Mouse (Mus musculus): ENCODE measurements at regions not wholly inside any gene's neighbourhood (a gene's known extent, or its start where the extent isn't known, plus 50 kb on each side); places are given as distances from the start of the nearest gene placed in this dataset.
"Not testable (repeated sequence)": the region's sequence is repeated elsewhere in the genome, so short reads cannot be mapped to it uniquely, and the experiment has no call there.

DNA sequence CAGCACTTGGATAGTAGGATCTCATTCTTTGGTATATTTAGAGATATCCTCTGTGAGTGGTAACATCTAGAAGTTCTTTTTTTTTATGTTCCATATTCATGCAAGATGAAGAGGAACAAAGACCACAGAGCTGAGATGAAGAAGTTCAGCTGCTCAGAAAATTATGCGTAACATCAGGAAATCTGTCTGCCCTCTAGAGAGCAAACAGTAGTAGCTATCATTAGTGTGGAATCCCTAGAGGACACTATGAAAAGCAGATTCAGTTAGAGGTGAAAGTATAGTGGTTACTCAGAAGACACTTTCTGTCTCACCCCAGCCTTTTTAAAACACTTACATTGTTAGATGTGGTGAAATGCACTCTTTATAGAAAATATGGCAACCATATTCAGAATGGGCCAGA is 1214.9 kb upstream of the Tacstd2 start:
- ATAC-seq = no peak
- H3K9me3 ChIP-seq = no peaks in the 10 kb centered on the region
- H3K27me3 ChIP-seq = no peaks in the 10 kb centered on the region
- 97% methylated on average over 1 of the region's 1 CpGs for whole genome bisulfite sequencing
- no peak overlapping the region for H3K4me3 ChIP-seq (replicated peaks)
- no peaks in the 10 kb centered on the region for H3K4me1 ChIP-seq (replicated peaks)
- H3K4me2 ChIP-seq (replicated peaks) = no peak overlapping the region
- no peaks in the 10 kb centered on the region for H3K36me3 ChIP-seq
- no peak overlapping the region for H3K9ac ChIP-seq (replicated peaks)
- H3K27ac ChIP-seq = no peak overlapping the region

- no peaks in the 10 kb centered on the region for H3K4me1 ChIP-seq (replicated peaks)
- no peaks in the 10 kb centered on the region for H3K27me3 ChIP-seq
- WGBS = 76% methylated on average over 3 of the region's 3 CpGs
Measured at GRCm38 (mm10) chr6:68749699-68750098, 1214.1 kb upstream of the Tacstd2 start.

DNA sequence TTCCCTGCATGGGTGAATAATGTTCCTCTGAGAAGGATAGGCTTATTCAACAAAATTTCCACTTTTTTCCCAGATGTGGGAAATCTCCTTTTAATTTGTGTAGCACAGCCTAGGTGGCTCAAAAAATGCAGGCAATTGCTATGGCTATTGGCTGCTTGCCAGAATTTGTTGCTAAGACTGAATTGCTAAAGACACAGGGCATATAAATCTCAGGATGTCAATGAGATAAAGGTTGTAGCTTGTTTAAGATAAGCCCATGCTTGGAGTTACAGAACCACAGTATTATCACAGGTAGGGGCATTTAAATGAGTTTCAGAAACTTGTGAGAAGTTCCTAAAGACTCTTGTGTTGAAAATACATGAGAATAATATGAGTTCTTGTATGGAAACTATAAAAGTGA is 1203.0 kb upstream of the Tacstd2 start:
- no peak overlapping the region for H3K4me3 ChIP-seq (replicated peaks)
- H3K9ac ChIP-seq (replicated peaks) = no peak overlapping the region
- no peaks in the 10 kb centered on the region for H3K36me3 ChIP-seq
- no peak overlapping the region for H3K4me2 ChIP-seq (replicated peaks)
- ATAC-seq = no peak
- no peaks in the 10 kb centered on the region for H3K27me3 ChIP-seq
- no peaks in the 10 kb centered on the region for H3K9me3 ChIP-seq
- H3K4me1 ChIP-seq (replicated peaks) = no peaks in the 10 kb centered on the region
- no peak overlapping the region for H3K27ac ChIP-seq

More at GRCm38 (mm10) chr6:68749699-68750098, 1214.1 kb upstream of the Tacstd2 start:
- Histone ChIP-seq H3K4me2 (replicated peaks) (no peak overlapping the region), H3K27ac (no peak overlapping the region), H3K9me3 (no peaks in the 10 kb centered on the region), H3K9ac (replicated peaks) (no peak overlapping the region), H3K4me3 (replicated peaks) (no peak overlapping the region), H3K36me3 (no peaks in the 10 kb centered on the region)
- no peak for ATAC-seq

GRCm38 (mm10) chr6:68736647-68737046 is 1201.1 kb upstream of the Tacstd2 start:
- Histone ChIP-seq H3K27ac (no peak overlapping the region), H3K9me3 (no peaks in the 10 kb centered on the region), H3K4me3 (replicated peaks) (no peak overlapping the region), H3K36me3 (no peaks in the 10 kb centered on the region), H3K9ac (replicated peaks) (no peak overlapping the region), H3K4me2 (replicated peaks) (no peak overlapping the region), H3K27me3 (no peaks in the 10 kb centered on the region), H3K4me1 (replicated peaks) (no peaks in the 10 kb centered on the region)
- 90% methylated on average over 3 of the region's 3 CpGs for WGBS
- no peak for ATAC-seq

DNA sequence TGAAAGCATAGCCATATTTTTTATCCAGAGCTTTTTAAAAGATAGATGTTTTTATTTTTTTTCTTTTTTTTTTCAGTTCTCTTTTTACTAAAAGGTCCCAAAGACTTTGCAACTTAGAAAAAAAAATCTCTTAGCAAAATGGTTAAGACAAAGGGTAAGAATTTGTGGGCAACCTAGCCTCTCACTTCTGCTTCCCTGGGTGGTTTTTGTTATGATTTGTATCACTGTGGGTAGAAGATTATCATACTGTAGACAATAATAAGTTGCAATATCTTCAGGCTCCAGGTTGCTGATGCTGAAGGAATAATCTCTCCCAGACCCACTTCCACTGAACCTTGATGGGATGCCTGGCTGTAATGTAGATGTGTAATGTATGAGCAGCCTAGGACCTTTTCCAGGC is 1200.5 kb upstream of the Tacstd2 start:
- no peak overlapping the region for H3K27ac ChIP-seq
- no peaks in the 10 kb centered on the region for H3K4me1 ChIP-seq (replicated peaks)
- no peaks in the 10 kb centered on the region for H3K36me3 ChIP-seq
- H3K4me2 ChIP-seq (replicated peaks) = no peak overlapping the region
- no peaks in the 10 kb centered on the region for H3K27me3 ChIP-seq
- H3K9ac ChIP-seq (replicated peaks) = no peak overlapping the region
- H3K4me3 ChIP-seq (replicated peaks) = no peak overlapping the region
- H3K9me3 ChIP-seq = no peaks in the 10 kb centered on the region
- ATAC-seq = no peak

- not testable (repeated sequence) for H3K9ac ChIP-seq (replicated peaks); ATAC-seq; H3K4me1 ChIP-seq (replicated peaks); H3K36me3 ChIP-seq; H3K27ac ChIP-seq; H3K4me3 ChIP-seq (replicated peaks); H3K4me2 ChIP-seq (replicated peaks); H3K9me3 ChIP-seq; H3K27me3 ChIP-seq
- 72% methylated on average over 1 of the region's 1 CpGs for WGBS
Measured at GRCm38 (mm10) chr6:68711084-68711483, 1175.5 kb upstream of the Tacstd2 start.

DNA sequence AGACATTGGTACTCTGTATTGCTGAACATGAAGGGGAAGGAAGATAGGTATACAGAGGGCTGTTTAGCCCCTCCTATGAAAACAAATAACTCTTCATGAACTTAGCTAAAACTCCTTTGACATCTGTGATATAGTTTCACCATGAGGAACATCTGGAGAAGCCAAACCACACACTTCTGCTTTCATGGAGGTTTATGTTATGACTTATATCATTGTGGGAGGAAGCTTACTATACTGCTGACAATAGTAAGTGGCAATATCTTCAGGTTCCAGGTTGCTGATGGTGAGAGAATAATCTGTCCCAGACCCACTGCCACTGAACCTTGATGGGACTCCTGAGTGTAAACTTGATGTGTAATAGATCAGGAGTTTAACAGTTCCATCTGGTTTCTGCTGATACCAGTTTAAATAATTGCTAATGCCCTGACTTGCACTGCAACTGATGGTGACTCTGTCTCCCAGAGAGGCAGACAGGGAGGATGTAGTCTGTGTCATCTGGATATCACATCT is 1168.8 kb upstream of the Tacstd2 start:
- not testable (repeated sequence) for ATAC-seq; H3K4me3 ChIP-seq (replicated peaks); H3K27ac ChIP-seq; H3K36me3 ChIP-seq; H3K9ac ChIP-seq (replicated peaks); H3K4me2 ChIP-seq (replicated peaks); H3K27me3 ChIP-seq; H3K4me1 ChIP-seq (replicated peaks); H3K9me3 ChIP-seq

DNA sequence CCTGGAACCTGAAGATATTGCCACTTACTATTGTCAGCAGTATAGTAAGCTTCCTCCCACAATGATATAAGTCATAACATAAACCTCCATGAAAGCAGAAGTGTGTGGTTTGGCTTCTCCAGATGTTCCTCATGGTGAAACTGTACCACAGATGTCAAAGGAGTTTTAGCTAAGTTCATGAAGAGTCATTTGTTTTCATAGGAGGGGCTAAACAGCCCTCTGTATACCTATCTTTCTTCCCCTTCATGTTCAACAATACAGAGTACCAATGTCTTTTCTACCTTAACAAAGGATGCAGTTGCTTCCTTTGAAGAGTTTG is 1145.2 kb upstream of the Tacstd2 start:
- not testable (repeated sequence) for H3K36me3 ChIP-seq; H3K9ac ChIP-seq (replicated peaks); H3K27me3 ChIP-seq; H3K4me3 ChIP-seq (replicated peaks); ATAC-seq; H3K4me2 ChIP-seq (replicated peaks); H3K9me3 ChIP-seq; H3K27ac ChIP-seq; H3K4me1 ChIP-seq (replicated peaks)

DNA sequence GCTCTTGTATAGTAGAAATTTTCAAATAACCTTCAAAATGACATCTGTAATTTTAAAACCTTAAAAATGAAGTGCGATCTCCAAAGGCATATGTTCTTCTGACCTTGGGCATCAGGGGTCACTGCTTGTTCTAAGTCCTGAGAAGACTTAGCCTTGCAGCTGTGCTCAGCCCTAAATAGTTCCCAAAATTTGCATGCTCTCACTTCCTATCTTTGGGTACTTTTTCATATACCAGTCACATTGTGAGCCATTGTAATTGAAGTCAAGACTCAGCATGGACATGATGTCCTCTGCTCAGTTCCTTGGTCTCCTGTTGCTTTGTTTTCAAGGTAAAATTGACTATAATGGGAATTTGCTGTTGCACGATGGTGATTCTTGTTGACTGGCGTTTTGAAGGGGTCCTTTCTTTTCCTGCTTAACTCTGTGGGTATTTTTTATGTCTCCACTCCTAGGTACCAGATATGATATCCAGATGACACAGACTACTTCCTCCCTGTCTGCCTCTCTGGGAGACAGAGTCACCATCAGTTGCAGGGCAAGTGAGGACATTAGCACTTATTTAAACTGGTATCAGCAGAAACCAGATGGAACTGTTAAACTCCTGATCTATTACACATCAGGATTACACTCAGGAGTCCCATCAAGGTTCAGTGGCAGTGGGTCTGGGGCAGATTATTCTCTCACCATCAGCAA is 1144.6 kb upstream of the Tacstd2 start:
- no peaks in the 10 kb centered on the region for H3K9me3 ChIP-seq
- no peak for ATAC-seq
- no peak overlapping the region for H3K4me3 ChIP-seq (replicated peaks)
- H3K27me3 ChIP-seq = no peaks in the 10 kb centered on the region
- no peak overlapping the region for H3K9ac ChIP-seq (replicated peaks)
- H3K36me3 ChIP-seq = no peaks in the 10 kb centered on the region
- no peak overlapping the region for H3K27ac ChIP-seq
- no peaks in the 10 kb centered on the region for H3K4me1 ChIP-seq (replicated peaks)
- H3K4me2 ChIP-seq (replicated peaks) = no peak overlapping the region
- WGBS = 84% methylated on average over 3 of the region's 3 CpGs

DNA sequence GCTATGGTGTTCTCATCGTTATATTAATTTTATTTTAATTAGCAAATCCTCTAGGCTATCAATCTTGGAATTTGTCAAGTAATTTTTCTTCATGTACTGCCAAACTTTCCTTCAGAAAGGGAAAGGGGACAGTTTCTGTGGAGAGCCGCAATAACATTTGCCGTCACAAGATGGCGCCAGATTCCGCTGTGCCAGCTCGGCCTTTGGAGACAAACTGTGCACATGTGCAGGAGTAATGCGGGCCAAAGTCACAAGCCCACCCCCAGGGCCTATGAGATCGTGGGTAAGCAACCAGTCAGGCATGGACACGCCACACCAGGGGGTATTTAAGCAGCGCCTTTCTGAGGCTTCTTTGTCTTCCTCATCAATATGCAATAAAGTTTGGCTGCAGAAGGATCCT is 1132.8 kb upstream of the Tacstd2 start:
- not testable (repeated sequence) for H3K27me3 ChIP-seq; H3K4me3 ChIP-seq (replicated peaks)

DNA sequence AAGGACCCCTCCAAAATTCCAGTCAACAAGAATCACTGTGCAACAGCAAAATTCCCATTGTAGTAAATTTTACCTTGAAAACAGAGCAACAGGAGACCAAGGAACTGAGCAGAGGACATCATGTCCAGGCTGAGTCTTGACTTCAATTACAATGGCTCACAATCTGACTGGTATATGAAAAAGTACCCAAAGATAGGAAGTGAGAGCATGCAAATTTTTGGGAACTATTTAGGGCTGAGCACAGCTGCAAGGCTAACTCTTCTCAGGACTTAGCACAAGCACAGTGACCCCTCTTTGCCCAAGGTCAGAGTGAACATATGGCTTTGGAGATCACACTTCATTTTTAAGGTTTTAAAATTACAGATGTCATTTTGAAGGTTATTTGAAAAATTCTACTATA is 1096.7 kb upstream of the Tacstd2 start:
- H3K9me3 ChIP-seq; H3K9ac ChIP-seq (replicated peaks); H3K27ac ChIP-seq; H3K36me3 ChIP-seq; H3K4me3 ChIP-seq (replicated peaks); H3K4me1 ChIP-seq (replicated peaks); H3K4me2 ChIP-seq (replicated peaks); ATAC-seq; H3K27me3 ChIP-seq: not testable (repeated sequence)

More for the DNA sequence above, 1132.8 kb upstream of the Tacstd2 start:
- H3K9me3 ChIP-seq; H3K4me1 ChIP-seq (replicated peaks); H3K36me3 ChIP-seq; H3K9ac ChIP-seq (replicated peaks); H3K27ac ChIP-seq: not testable (repeated sequence)
- under 1% methylated on average over 10 of the region's 10 CpGs for WGBS
- H3K4me2 ChIP-seq (replicated peaks) = peak overlapping the region; percentile 28; the same call in 1 of the 2 replicates
- peak; percentile 80 for ATAC-seq

- Histone ChIP-seq H3K9me3 (no peaks in the 10 kb centered on the region), H3K27me3 (no peaks in the 10 kb centered on the region), H3K4me3 (replicated peaks) (no peak overlapping the region), H3K9ac (replicated peaks) (no peak overlapping the region), H3K4me2 (replicated peaks) (no peak overlapping the region), H3K4me1 (replicated peaks) (no peaks in the 10 kb centered on the region), H3K27ac (no peak overlapping the region), H3K36me3 (no peaks in the 10 kb centered on the region)
- no peak for ATAC-seq
- 87% methylated on average over 1 of the region's 1 CpGs for WGBS
Measured at GRCm38 (mm10) chr6:68631787-68632186, 1096.2 kb upstream of the Tacstd2 start.

DNA sequence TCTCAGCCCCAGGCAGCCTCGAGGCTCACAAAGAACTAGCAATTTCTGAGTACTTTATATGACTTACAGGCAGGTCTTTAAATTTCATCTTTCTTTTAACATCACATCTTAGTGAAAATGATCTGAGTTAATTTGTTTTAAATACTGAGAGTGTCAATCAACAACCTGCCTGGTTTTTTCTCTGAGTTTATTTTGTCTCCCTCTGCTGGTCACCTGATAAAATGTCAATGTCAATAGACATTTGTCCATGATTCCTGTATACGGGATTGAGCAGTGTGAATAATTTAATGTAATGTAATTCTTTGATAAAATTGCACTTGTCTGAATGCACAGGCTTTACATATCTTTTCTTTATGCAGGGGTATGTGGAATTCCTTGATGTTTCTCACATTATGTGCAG is 1070.4 kb upstream of the Tacstd2 start:
- no peak overlapping the region for H3K4me3 ChIP-seq (replicated peaks)
- no peaks in the 10 kb centered on the region for H3K27me3 ChIP-seq
- H3K9me3 ChIP-seq = peaks cover 5% of the 10 kb centered on the region; the same call in 1 of the 2 replicates
- no peaks in the 10 kb centered on the region for H3K4me1 ChIP-seq (replicated peaks)
- no peak overlapping the region for H3K9ac ChIP-seq (replicated peaks)
- H3K4me2 ChIP-seq (replicated peaks) = no peak overlapping the region
- no peak for ATAC-seq
- 79% methylated on average over 2 of the region's 2 CpGs for WGBS
- no peaks in the 10 kb centered on the region for H3K36me3 ChIP-seq
- no peak overlapping the region for H3K27ac ChIP-seq

All from midbrain, embryonic 13.5 days (tissue).